Mouse (Mus musculus): ENCODE results near the gene Heatr5a. TPM values are rescaled to one million over a fixed set of nuclear protein-coding genes. Genes with fewer than 3 reads are reported as not detected.

Gene Heatr5a
- polyA plus RNA-seq, 1 experiment from 2014 or later, result 5.2 TPM

GRCm38 (mm10) chr12:51884801-51885200 is 86.3 kb downstream of the Heatr5a start:
- Histone ChIP-seq H3K9me3 (replicated peaks; ENCODE audit: control insufficient read depth, low read length) (no peaks in the 10 kb centered on the region), H3K4me3 (ENCODE audit: low read depth, low read length) (no peak overlapping the region), H3K27me3 (ENCODE audit: control insufficient read depth, insufficient read depth, low read depth, low read length) (no peaks in the 10 kb centered on the region), H3K4me2 (ENCODE audit: low read depth, low read length) (no peak overlapping the region), H3K4me1 (ENCODE audit: control insufficient read depth, low read depth, low read length) (peaks cover 18% of the 10 kb centered on the region), H3K27ac (ENCODE audit: low read length) (no peak overlapping the region), H3K36me3 (ENCODE audit: control insufficient read depth, insufficient read depth) (peaks cover 17% of the 10 kb centered on the region), H3K9ac (ENCODE audit: low read depth, low read length) (no peak overlapping the region)
- no peak for ATAC-seq (ENCODE audit: low read depth)
- 75% methylated on average over 2 of the region's 2 CpGs for WGBS (ENCODE audit: insufficient replicate concordance)

GRCm38 (mm10) chr12:51883297-51883805 is 87.8 kb downstream of the Heatr5a start:
- Histone ChIP-seq H3K9me3 (replicated peaks; ENCODE audit: control insufficient read depth, low read length) (no peaks in the 10 kb centered on the region), H3K27ac (ENCODE audit: low read length) (peak overlapping the region; percentile 71), H3K9ac (ENCODE audit: low read depth, low read length) (no peak overlapping the region; the same call in 1 of the 2 replicates), H3K4me3 (ENCODE audit: low read depth, low read length) (no peak overlapping the region), H3K4me2 (ENCODE audit: low read depth, low read length) (peak overlapping the region; percentile 18; the same call in 1 of the 2 replicates), H3K27me3 (ENCODE audit: control insufficient read depth, insufficient read depth, low read depth, low read length) (no peaks in the 10 kb centered on the region), H3K36me3 (ENCODE audit: control insufficient read depth, insufficient read depth) (peaks cover 24% of the 10 kb centered on the region), H3K4me1 (ENCODE audit: control insufficient read depth, low read depth, low read length) (peaks cover 18% of the 10 kb centered on the region)
- ATAC-seq (ENCODE audit: low read depth), result peak; percentile 94
- WGBS (ENCODE audit: insufficient replicate concordance), result 23% methylated on average over 9 of the region's 9 CpGs

GRCm38 (mm10) chr12:51882606-51883296 is 88.4 kb downstream of the Heatr5a start:
- H3K27me3 ChIP-seq (ENCODE audit: control insufficient read depth, insufficient read depth, low read depth, low read length), result no peaks in the 10 kb centered on the region
- H3K4me1 ChIP-seq (ENCODE audit: control insufficient read depth, low read depth, low read length), result peaks cover 18% of the 10 kb centered on the region
- no peaks in the 10 kb centered on the region for H3K9me3 ChIP-seq (replicated peaks; ENCODE audit: control insufficient read depth, low read length)
- H3K4me2 ChIP-seq (ENCODE audit: low read depth, low read length), result peak overlapping the region; percentile 18; the same call in 1 of the 2 replicates
- no peak for ATAC-seq (ENCODE audit: low read depth)
- no peak overlapping the region for H3K4me3 ChIP-seq (ENCODE audit: low read depth, low read length)
- H3K9ac ChIP-seq (ENCODE audit: low read depth, low read length), result peak overlapping the region; percentile 4; the same call in 1 of the 2 replicates
- H3K27ac ChIP-seq (ENCODE audit: low read length), result peak overlapping the region; percentile 71
- 81% methylated on average over 6 of the region's 6 CpGs for WGBS (ENCODE audit: insufficient replicate concordance)
- H3K36me3 ChIP-seq (ENCODE audit: control insufficient read depth, insufficient read depth), result peaks cover 21% of the 10 kb centered on the region

GRCm38 (mm10) chr12:51881775-51882174 is 89.3 kb downstream of the Heatr5a start:
- WGBS (ENCODE audit: insufficient replicate concordance), result 76% methylated on average over 2 of the region's 2 CpGs
- Histone ChIP-seq H3K9ac (ENCODE audit: low read depth, low read length) (no peak overlapping the region), H3K4me1 (ENCODE audit: control insufficient read depth, low read depth, low read length) (peaks cover 18% of the 10 kb centered on the region), H3K27me3 (ENCODE audit: control insufficient read depth, insufficient read depth, low read depth, low read length) (no peaks in the 10 kb centered on the region), H3K36me3 (ENCODE audit: control insufficient read depth, insufficient read depth) (peaks cover 24% of the 10 kb centered on the region), H3K27ac (ENCODE audit: low read length) (peak overlapping the region; percentile 71; the same call in 1 of the 2 replicates), H3K4me3 (ENCODE audit: low read depth, low read length) (no peak overlapping the region), H3K4me2 (ENCODE audit: low read depth, low read length) (no peak overlapping the region), H3K9me3 (replicated peaks; ENCODE audit: control insufficient read depth, low read length) (no peaks in the 10 kb centered on the region)
- ATAC-seq (ENCODE audit: low read depth), result no peak

GRCm38 (mm10) chr12:51871446-51872144 is 99.5 kb downstream of the Heatr5a start:
- Histone ChIP-seq H3K27me3 (ENCODE audit: control insufficient read depth, insufficient read depth, low read depth, low read length) (no peaks in the 10 kb centered on the region), H3K36me3 (ENCODE audit: control insufficient read depth, insufficient read depth) (no peaks in the 10 kb centered on the region), H3K9ac (ENCODE audit: low read depth, low read length) (no peak overlapping the region), H3K4me3 (ENCODE audit: low read depth, low read length) (no peak overlapping the region), H3K4me1 (ENCODE audit: control insufficient read depth, low read depth, low read length) (peaks cover 14% of the 10 kb centered on the region), H3K9me3 (replicated peaks; ENCODE audit: control insufficient read depth, low read length) (no peaks in the 10 kb centered on the region), H3K4me2 (ENCODE audit: low read depth, low read length) (no peak overlapping the region), H3K27ac (ENCODE audit: low read length) (no peak overlapping the region)
- WGBS (ENCODE audit: insufficient replicate concordance), result 22% methylated on average over 11 of the region's 11 CpGs
- ATAC-seq (ENCODE audit: low read depth), result peak; percentile 40; the same call in 1 of the 2 replicates

- H3K27ac ChIP-seq (ENCODE audit: low read length), result no peak overlapping the region
Measured at GRCm38 (mm10) chr12:51869511-51869910, 101.6 kb downstream of the Heatr5a start.

GRCm38 (mm10) chr12:51867076-51867475 is 104.0 kb downstream of the Heatr5a start:
- Histone ChIP-seq H3K4me1 (ENCODE audit: control insufficient read depth, low read depth, low read length) (peaks cover 21% of the 10 kb centered on the region), H3K4me3 (ENCODE audit: low read depth, low read length) (no peak overlapping the region), H3K9me3 (replicated peaks; ENCODE audit: control insufficient read depth, low read length) (no peaks in the 10 kb centered on the region), H3K27ac (ENCODE audit: low read length) (no peak overlapping the region), H3K4me2 (ENCODE audit: low read depth, low read length) (no peak overlapping the region), H3K9ac (ENCODE audit: low read depth, low read length) (no peak overlapping the region), H3K36me3 (ENCODE audit: control insufficient read depth, insufficient read depth) (no peaks in the 10 kb centered on the region), H3K27me3 (ENCODE audit: control insufficient read depth, insufficient read depth, low read depth, low read length) (no peaks in the 10 kb centered on the region)
- WGBS (ENCODE audit: insufficient replicate concordance), result 77% methylated on average over 8 of the region's 8 CpGs
- no peak for ATAC-seq (ENCODE audit: low read depth)

More at GRCm38 (mm10) chr12:51869511-51869910, 101.6 kb downstream of the Heatr5a start:
- H3K36me3 ChIP-seq (ENCODE audit: control insufficient read depth, insufficient read depth), result no peaks in the 10 kb centered on the region
- H3K27me3 ChIP-seq (ENCODE audit: control insufficient read depth, insufficient read depth, low read depth, low read length), result no peaks in the 10 kb centered on the region
- H3K9me3 ChIP-seq (replicated peaks; ENCODE audit: control insufficient read depth, low read length), result no peaks in the 10 kb centered on the region
- WGBS (ENCODE audit: insufficient replicate concordance), result 61% methylated on average over 3 of the region's 3 CpGs
- no peak overlapping the region for H3K4me3 ChIP-seq (ENCODE audit: low read depth, low read length)
- ATAC-seq (ENCODE audit: low read depth), result no peak
- H3K4me1 ChIP-seq (ENCODE audit: control insufficient read depth, low read depth, low read length), result peaks cover 23% of the 10 kb centered on the region
- no peak overlapping the region for H3K9ac ChIP-seq (ENCODE audit: low read depth, low read length)
- no peak overlapping the region for H3K4me2 ChIP-seq (ENCODE audit: low read depth, low read length)

GRCm38 (mm10) chr12:51866226-51866910 is 104.8 kb downstream of the Heatr5a start:
- WGBS (ENCODE audit: insufficient replicate concordance), result 52% methylated on average over 13 of the region's 13 CpGs
- peak overlapping the region; percentile 21; the same call in 1 of the 2 replicates for H3K4me2 ChIP-seq (ENCODE audit: low read depth, low read length)
- peak; percentile 20; the same call in 1 of the 2 replicates for ATAC-seq (ENCODE audit: low read depth)

More at GRCm38 (mm10) chr12:51866226-51866910, 104.8 kb downstream of the Heatr5a start:
- Histone ChIP-seq H3K9ac (ENCODE audit: low read depth, low read length) (no peak overlapping the region), H3K9me3 (replicated peaks; ENCODE audit: control insufficient read depth, low read length) (no peaks in the 10 kb centered on the region), H3K36me3 (ENCODE audit: control insufficient read depth, insufficient read depth) (no peaks in the 10 kb centered on the region), H3K27me3 (ENCODE audit: control insufficient read depth, insufficient read depth, low read depth, low read length) (no peaks in the 10 kb centered on the region), H3K4me3 (ENCODE audit: low read depth, low read length) (no peak overlapping the region), H3K27ac (ENCODE audit: low read length) (peak overlapping the region; percentile 65), H3K4me1 (ENCODE audit: control insufficient read depth, low read depth, low read length) (peaks cover 14% of the 10 kb centered on the region)

All from liver, embryonic 16.5 days (tissue).